Mouse (Mus musculus) ES-CJ7 (cell line): ENCODE measurements around the gene Krt71.

Source experiments
- DNase-seq: peaks from one replicate; pipeline ENCODE4 v3.0.0; 2011; ENCODE audit warnings: low read depth, low spot score

The Krt71 gene

GRCm38 (mm10) chr15:101688161-101688560 lies 54.7 kb downstream of the Krt71 start:
- no peak for DNase-seq
